Mouse (Mus musculus): ENCODE results near the gene Syngr2.

Syngr2 gene

DNA sequence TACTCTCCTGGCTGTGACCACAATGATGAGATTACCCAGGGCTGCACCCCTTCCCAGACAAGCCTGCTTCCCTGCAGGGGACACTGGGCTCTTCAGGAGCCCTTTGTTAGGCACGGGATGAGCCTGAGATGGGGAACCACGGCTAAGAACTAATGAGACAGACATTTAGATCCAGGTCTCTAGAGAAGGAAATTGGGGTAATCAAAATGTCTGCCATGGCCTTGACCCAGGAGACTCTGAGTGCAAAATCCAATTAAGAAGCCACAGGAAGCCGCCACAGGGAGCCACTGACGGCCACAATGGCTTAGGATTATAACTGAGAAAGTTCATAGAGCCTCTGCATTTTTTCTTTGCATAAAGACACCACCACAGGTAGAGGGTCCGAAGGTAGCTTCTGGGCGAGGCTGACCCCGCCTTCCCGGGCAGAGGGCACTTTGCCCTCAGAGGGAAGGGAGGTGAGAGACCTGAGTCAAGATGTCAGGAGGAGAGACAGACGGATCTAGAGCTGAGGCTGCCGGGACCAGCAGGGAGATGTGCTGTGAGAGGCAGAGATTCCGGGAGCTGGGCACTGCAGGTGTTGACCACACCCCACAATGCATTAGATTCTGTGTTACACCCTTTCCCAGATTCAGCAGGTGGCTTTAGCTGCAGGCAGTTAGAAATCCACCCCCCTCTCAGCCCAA lies 53.8 kb downstream of the Syngr2 start:
- no peak for DNase-seq (ENCODE audit: low spot score in 2 of 2)

Data from frontal cortex, postnatal 25 days (tissue).